Mouse (Mus musculus): ENCODE results near the gene Ttll1.

GRCm38 (mm10) chr15:83515018-83515417 lies 4.3 kb upstream of the Ttll1 start:
- TF ChIP-seq CHD2 (IDR thresholded peaks at IDR 0.05; ENCODE audit: low read depth, low read length) (no peak), MAFK (IDR thresholded peaks at IDR 0.05; ENCODE audit: insufficient read depth, low read depth, low read length) (no peak)

Measured in ES-E14 (cell line).